Mouse (Mus musculus): ENCODE data around the gene Dhx40. TPM values are rescaled to one million over a fixed set of nuclear protein-coding genes. Genes with fewer than 3 reads are reported as not detected.

The Dhx40 gene
- polyA plus RNA-seq, 1 experiment from 2014 or later = 44.5 TPM

- H3K27ac ChIP-seq (ENCODE audit: low read depth, low read length) = no peak overlapping the region
- no peak overlapping the region for H3K9ac ChIP-seq (ENCODE audit: low read depth, low read length)
- peak; percentile 77 for ATAC-seq (ENCODE audit: low FRiP score, low TSS enrichment)
- H3K4me1 ChIP-seq (ENCODE audit: control insufficient read depth, insufficient read depth, low read length) = peaks cover 6% of the 10 kb centered on the region; the same call in 1 of the 2 replicates
- peaks cover 17% of the 10 kb centered on the region; the same call in 1 of the 2 replicates for H3K36me3 ChIP-seq (ENCODE audit: control insufficient read depth, insufficient read depth, low read length)
- no peak overlapping the region for H3K4me3 ChIP-seq (ENCODE audit: low read length)
- H3K27me3 ChIP-seq (ENCODE audit: control insufficient read depth, insufficient read depth, low read length) = no peaks in the 10 kb centered on the region
- no peak overlapping the region for H3K4me2 ChIP-seq (replicated peaks; ENCODE audit: low read depth, low read length)
- no peaks in the 10 kb centered on the region for H3K9me3 ChIP-seq (ENCODE audit: control insufficient read depth, low read length)
- WGBS = 33% methylated on average over 8 of the region's 8 CpGs
Observed at GRCm38 (mm10) chr11:86737301-86738000, 70.1 kb downstream of the Dhx40 start.

- H3K9ac ChIP-seq (ENCODE audit: low read depth, low read length) = no peak overlapping the region
Observed at GRCm38 (mm10) chr11:86734993-86735392, 72.6 kb downstream of the Dhx40 start.

GRCm38 (mm10) chr11:86734241-86734939 is 73.2 kb downstream of the Dhx40 start:
- H3K9me3 ChIP-seq (ENCODE audit: control insufficient read depth, low read length) = no peaks in the 10 kb centered on the region
- H3K27ac ChIP-seq (ENCODE audit: low read depth, low read length) = no peak overlapping the region
- 88% methylated on average over 10 of the region's 10 CpGs for WGBS
- no peak for ATAC-seq (ENCODE audit: low FRiP score, low TSS enrichment)
- H3K4me1 ChIP-seq (ENCODE audit: control insufficient read depth, insufficient read depth, low read length) = peaks cover 6% of the 10 kb centered on the region; the same call in 1 of the 2 replicates
- no peak overlapping the region for H3K4me2 ChIP-seq (replicated peaks; ENCODE audit: low read depth, low read length)
- H3K4me3 ChIP-seq (ENCODE audit: low read length) = no peak overlapping the region
- H3K27me3 ChIP-seq (ENCODE audit: control insufficient read depth, insufficient read depth, low read length) = no peaks in the 10 kb centered on the region
- H3K9ac ChIP-seq (ENCODE audit: low read depth, low read length) = no peak overlapping the region
- peaks cover 43% of the 10 kb centered on the region for H3K36me3 ChIP-seq (ENCODE audit: control insufficient read depth, insufficient read depth, low read length)

More at GRCm38 (mm10) chr11:86734993-86735392, 72.6 kb downstream of the Dhx40 start:
- H3K4me3 ChIP-seq (ENCODE audit: low read length) = no peak overlapping the region
- H3K27me3 ChIP-seq (ENCODE audit: control insufficient read depth, insufficient read depth, low read length) = no peaks in the 10 kb centered on the region
- peaks cover 38% of the 10 kb centered on the region for H3K36me3 ChIP-seq (ENCODE audit: control insufficient read depth, insufficient read depth, low read length)
- WGBS = 91% methylated on average over 4 of the region's 4 CpGs
- no peaks in the 10 kb centered on the region for H3K9me3 ChIP-seq (ENCODE audit: control insufficient read depth, low read length)
- H3K4me2 ChIP-seq (replicated peaks; ENCODE audit: low read depth, low read length) = no peak overlapping the region
- peaks cover 6% of the 10 kb centered on the region; the same call in 1 of the 2 replicates for H3K4me1 ChIP-seq (ENCODE audit: control insufficient read depth, insufficient read depth, low read length)
- no peak for ATAC-seq (ENCODE audit: low FRiP score, low TSS enrichment)
- no peak overlapping the region for H3K27ac ChIP-seq (ENCODE audit: low read depth, low read length)

GRCm38 (mm10) chr11:86731443-86731842 is 76.1 kb downstream of the Dhx40 start:
- no peak for ATAC-seq (ENCODE audit: low FRiP score, low TSS enrichment)

GRCm38 (mm10) chr11:86725607-86726006 is 81.9 kb downstream of the Dhx40 start:
- Histone ChIP-seq H3K4me3 (ENCODE audit: low read length) (no peak overlapping the region), H3K4me1 (ENCODE audit: control insufficient read depth, insufficient read depth, low read length) (no peaks in the 10 kb centered on the region), H3K4me2 (replicated peaks; ENCODE audit: low read depth, low read length) (no peak overlapping the region), H3K36me3 (ENCODE audit: control insufficient read depth, insufficient read depth, low read length) (peaks cover 75% of the 10 kb centered on the region), H3K9ac (ENCODE audit: low read depth, low read length) (no peak overlapping the region), H3K27me3 (ENCODE audit: control insufficient read depth, insufficient read depth, low read length) (no peaks in the 10 kb centered on the region), H3K27ac (ENCODE audit: low read depth, low read length) (no peak overlapping the region), H3K9me3 (ENCODE audit: control insufficient read depth, low read length) (no peaks in the 10 kb centered on the region)
- ATAC-seq (ENCODE audit: low FRiP score, low TSS enrichment) = no peak

More at GRCm38 (mm10) chr11:86731443-86731842, 76.1 kb downstream of the Dhx40 start:
- Histone ChIP-seq H3K36me3 (ENCODE audit: control insufficient read depth, insufficient read depth, low read length) (peaks cover 61% of the 10 kb centered on the region), H3K4me1 (ENCODE audit: control insufficient read depth, insufficient read depth, low read length) (no peaks in the 10 kb centered on the region), H3K27ac (ENCODE audit: low read depth, low read length) (no peak overlapping the region), H3K9me3 (ENCODE audit: control insufficient read depth, low read length) (no peaks in the 10 kb centered on the region), H3K9ac (ENCODE audit: low read depth, low read length) (no peak overlapping the region), H3K4me2 (replicated peaks; ENCODE audit: low read depth, low read length) (no peak overlapping the region), H3K4me3 (ENCODE audit: low read length) (no peak overlapping the region), H3K27me3 (ENCODE audit: control insufficient read depth, insufficient read depth, low read length) (no peaks in the 10 kb centered on the region)
- 100% methylated on average over 2 of the region's 2 CpGs for WGBS

GRCm38 (mm10) chr11:86724982-86725381 is 82.6 kb downstream of the Dhx40 start:
- Histone ChIP-seq H3K36me3 (ENCODE audit: control insufficient read depth, insufficient read depth, low read length) (peaks cover 76% of the 10 kb centered on the region), H3K9me3 (ENCODE audit: control insufficient read depth, low read length) (no peaks in the 10 kb centered on the region), H3K27me3 (ENCODE audit: control insufficient read depth, insufficient read depth, low read length) (no peaks in the 10 kb centered on the region), H3K4me1 (ENCODE audit: control insufficient read depth, insufficient read depth, low read length) (no peaks in the 10 kb centered on the region), H3K4me3 (ENCODE audit: low read length) (no peak overlapping the region), H3K9ac (ENCODE audit: low read depth, low read length) (no peak overlapping the region), H3K4me2 (replicated peaks; ENCODE audit: low read depth, low read length) (no peak overlapping the region), H3K27ac (ENCODE audit: low read depth, low read length) (no peak overlapping the region)
- WGBS = 87% methylated on average over 7 of the region's 7 CpGs
- no peak for ATAC-seq (ENCODE audit: low FRiP score, low TSS enrichment)

- ATAC-seq (ENCODE audit: low FRiP score, low TSS enrichment) = no peak
- 91% methylated on average over 3 of the region's 3 CpGs for WGBS
- H3K4me1 ChIP-seq (ENCODE audit: control insufficient read depth, insufficient read depth, low read length) = no peaks in the 10 kb centered on the region
- peaks cover 77% of the 10 kb centered on the region for H3K36me3 ChIP-seq (ENCODE audit: control insufficient read depth, insufficient read depth, low read length)
- H3K27ac ChIP-seq (ENCODE audit: low read depth, low read length) = no peak overlapping the region
- H3K9ac ChIP-seq (ENCODE audit: low read depth, low read length) = no peak overlapping the region
- H3K9me3 ChIP-seq (ENCODE audit: control insufficient read depth, low read length) = no peaks in the 10 kb centered on the region
- H3K4me3 ChIP-seq (ENCODE audit: low read length) = no peak overlapping the region
- no peak overlapping the region for H3K4me2 ChIP-seq (replicated peaks; ENCODE audit: low read depth, low read length)
- H3K27me3 ChIP-seq (ENCODE audit: control insufficient read depth, insufficient read depth, low read length) = no peaks in the 10 kb centered on the region
Observed at GRCm38 (mm10) chr11:86724004-86724403, 83.5 kb downstream of the Dhx40 start.

- 93% methylated on average over 8 of the region's 8 CpGs for WGBS
- H3K4me1 ChIP-seq (ENCODE audit: control insufficient read depth, insufficient read depth, low read length) = no peaks in the 10 kb centered on the region
Observed at GRCm38 (mm10) chr11:86719390-86719789, 88.2 kb downstream of the Dhx40 start.

More at GRCm38 (mm10) chr11:86719390-86719789, 88.2 kb downstream of the Dhx40 start:
- Histone ChIP-seq H3K9me3 (ENCODE audit: control insufficient read depth, low read length) (no peaks in the 10 kb centered on the region), H3K36me3 (ENCODE audit: control insufficient read depth, insufficient read depth, low read length) (peaks cover 81% of the 10 kb centered on the region), H3K4me2 (replicated peaks; ENCODE audit: low read depth, low read length) (no peak overlapping the region), H3K27me3 (ENCODE audit: control insufficient read depth, insufficient read depth, low read length) (no peaks in the 10 kb centered on the region), H3K4me3 (ENCODE audit: low read length) (no peak overlapping the region), H3K27ac (ENCODE audit: low read depth, low read length) (no peak overlapping the region), H3K9ac (ENCODE audit: low read depth, low read length) (no peak overlapping the region)
- ATAC-seq (ENCODE audit: low FRiP score, low TSS enrichment) = no peak

All from kidney, embryonic 14.5 days (tissue).